Mouse (Mus musculus) frontal cortex, postnatal 10 days (tissue): ENCODE measurements at regions not wholly inside any gene's neighbourhood (a gene's known extent, or its start where the extent isn't known, plus 50 kb on each side); places are given as distances from the start of the nearest gene placed in this dataset.
"Not testable (repeated sequence)": the region's sequence is repeated elsewhere in the genome, so short reads cannot be mapped to it uniquely, and the experiment has no call there.

Experiments
- DNase-seq, 2 experiments: peaks; one replicate each; pipeline ENCODE4 v3.0.0; 2022; ENCODE audit warnings: low spot score in 2 of 2, mixed read lengths in 1 of 2

GRCm38 (mm10) chr17:93067850-93068249 is 131.0 kb upstream of the Adcyap1 start:
- DNase-seq = not testable (repeated sequence)

GRCm38 (mm10) chr17:93068489-93068888 is 130.3 kb upstream of the Adcyap1 start:
- DNase-seq = no peak

DNA sequence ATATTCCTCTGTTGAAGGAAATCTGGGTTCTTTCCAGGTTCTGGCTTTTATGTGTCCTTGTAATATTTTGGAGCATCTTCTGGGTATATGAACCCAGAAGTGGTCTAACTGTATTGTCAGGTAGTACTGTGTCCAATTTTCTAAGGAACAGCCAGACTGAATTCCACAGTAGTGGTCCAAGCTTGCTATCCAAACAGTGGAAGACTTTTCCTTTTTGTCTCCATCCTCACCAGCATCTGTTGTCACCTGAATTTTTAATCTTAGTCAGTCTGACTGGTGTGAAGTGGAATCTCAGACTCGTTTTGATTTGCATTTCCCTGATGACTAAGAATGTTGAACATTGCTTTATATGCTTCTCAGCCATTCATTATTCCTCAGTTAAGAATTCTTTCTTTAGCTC is 114.8 kb upstream of the Adcyap1 start:
- no peak for DNase-seq

- DNase-seq = no peak
Measured at GRCm38 (mm10) chr17:93104516-93104915, 94.3 kb upstream of the Adcyap1 start.

DNA sequence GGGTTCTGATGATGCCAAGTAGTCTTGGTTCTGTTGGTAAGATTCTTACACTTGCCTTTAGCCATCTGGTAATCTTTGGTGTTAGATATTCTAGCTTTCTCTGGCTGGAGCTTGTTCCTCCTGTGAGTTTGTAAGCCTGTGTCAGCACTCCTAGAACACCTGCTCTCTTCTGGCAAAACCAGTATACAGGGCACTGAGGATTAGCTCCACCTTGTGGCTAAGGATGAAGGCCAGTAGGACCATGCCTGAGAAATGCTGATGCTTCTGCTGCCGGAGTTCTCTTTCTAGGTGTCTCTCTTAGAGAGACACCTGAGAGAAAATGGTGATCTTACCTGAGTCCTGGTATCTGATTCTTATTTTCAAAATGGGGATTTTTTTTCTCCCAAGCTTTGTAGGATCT is 58.8 kb upstream of the Adcyap1 start:
- DNase-seq = no peak

DNA sequence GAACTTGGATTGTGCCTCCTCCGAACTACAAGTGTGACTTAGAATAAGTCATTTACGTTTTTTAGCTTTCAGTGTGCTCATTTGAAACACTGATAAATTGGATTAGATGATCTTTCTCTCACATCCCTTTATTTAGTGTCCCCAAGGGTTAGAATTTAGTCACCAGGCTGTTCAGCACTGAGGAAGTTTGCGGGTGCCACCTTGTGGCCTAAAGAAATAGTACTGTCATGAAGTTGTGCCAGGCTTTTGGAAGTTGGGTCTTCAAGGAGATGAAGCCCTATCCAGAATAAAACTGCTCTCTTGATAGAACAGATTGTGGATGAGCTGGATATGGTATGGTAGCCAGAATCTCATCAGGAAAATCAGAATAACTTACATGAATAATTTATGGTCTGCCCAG is 57.7 kb upstream of the Adcyap1 start:
- peak; percentile 42 to 73 for DNase-seq
